Mouse (Mus musculus) E14TG2a.4 (cell line): ENCODE measurements at regions not wholly inside any gene's neighbourhood (a gene's known extent, or its start where the extent isn't known, plus 50 kb on each side); places are given as distances from the start of the nearest gene placed in this dataset.

Experiments
- CTCF ChIP-seq: conservative IDR thresholded peaks from 2 replicates; pipeline ENCODE4 v1.5.1; 2014; ENCODE audit warnings: low read length
- NANOG ChIP-seq: IDR thresholded peaks from 2 replicates; pipeline ENCODE4 v1.6.1; 2014; ENCODE audit warnings: borderline replicate concordance, low read length, mixed read lengths
- POU5F1 ChIP-seq: IDR thresholded peaks from 2 replicates; pipeline ENCODE4 v1.6.1; 2014; ENCODE audit warnings: low read length, borderline replicate concordance

GRCm38 (mm10) chr10:39244061-39244460 lies 80.5 kb upstream of the Ccn6 start:
- no peak for TF ChIP-seq CTCF
- no peak for TF ChIP-seq NANOG
- no peak for TF ChIP-seq POU5F1
